Mouse (Mus musculus) left cerebral cortex, adult 11 months (tissue): ENCODE measurements around the gene C130050O18Rik.
A peak's percentile ranks its signal among the peaks of the same experiment; 100 is the strongest.

ENCODE experiments used
- DNase-seq: peaks from one replicate; pipeline ENCODE4 v3.0.0; 2022; ENCODE audit warnings: low spot score

The C130050O18Rik gene

GRCm38 (mm10) chr5:139404801-139405401 lies at the start of gene C130050O18Rik:
TSS of gene C130050O18Rik (plus strand) at chr5:139405280.
- DNase-seq: no peak

DNA sequence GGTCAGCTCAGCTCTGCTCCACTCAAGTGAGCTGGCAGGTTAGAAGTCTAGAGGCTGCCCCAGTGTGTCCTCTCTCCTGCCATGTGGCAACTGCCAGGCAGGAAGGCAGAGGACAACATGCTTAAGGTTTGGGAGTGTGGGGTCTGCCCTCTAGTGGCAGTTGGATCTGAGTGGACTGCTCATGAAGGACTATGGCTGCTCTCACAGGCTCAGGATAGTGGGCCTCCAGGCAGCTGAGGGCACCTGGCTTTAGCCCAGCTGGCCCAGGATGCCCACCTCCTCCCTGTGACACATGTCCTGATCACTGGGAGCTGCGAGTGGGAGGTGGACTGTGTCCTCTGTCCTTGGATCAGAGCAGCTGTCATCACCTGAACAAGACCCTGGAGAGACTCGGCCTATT lies 46.4 kb upstream of the C130050O18Rik start:
- no peak for DNase-seq

- no peak for DNase-seq
Observed at GRCm38 (mm10) chr5:139359244-139359643, 45.8 kb upstream of the C130050O18Rik start.

DNA sequence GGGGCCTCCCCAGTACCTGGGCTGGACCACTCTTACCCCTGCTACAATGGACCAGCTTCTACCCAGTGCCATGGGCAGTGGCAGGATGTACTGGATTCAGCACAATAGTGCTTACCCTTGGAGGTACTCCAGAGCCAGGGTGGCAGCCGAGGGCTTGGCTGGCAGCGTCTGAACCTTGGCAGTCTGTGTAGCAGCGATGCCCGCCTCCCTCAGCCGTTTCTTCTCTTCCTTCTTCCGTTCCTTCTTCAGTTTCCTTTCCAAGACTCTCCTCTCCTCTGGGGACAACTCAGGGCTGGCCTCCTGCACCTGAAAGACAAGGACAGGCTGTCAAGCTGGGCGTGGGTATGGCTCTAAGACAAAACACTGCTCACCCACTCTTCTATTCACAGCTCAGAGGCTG lies 41.2 kb upstream of the C130050O18Rik start:
- DNase-seq: no peak

DNA sequence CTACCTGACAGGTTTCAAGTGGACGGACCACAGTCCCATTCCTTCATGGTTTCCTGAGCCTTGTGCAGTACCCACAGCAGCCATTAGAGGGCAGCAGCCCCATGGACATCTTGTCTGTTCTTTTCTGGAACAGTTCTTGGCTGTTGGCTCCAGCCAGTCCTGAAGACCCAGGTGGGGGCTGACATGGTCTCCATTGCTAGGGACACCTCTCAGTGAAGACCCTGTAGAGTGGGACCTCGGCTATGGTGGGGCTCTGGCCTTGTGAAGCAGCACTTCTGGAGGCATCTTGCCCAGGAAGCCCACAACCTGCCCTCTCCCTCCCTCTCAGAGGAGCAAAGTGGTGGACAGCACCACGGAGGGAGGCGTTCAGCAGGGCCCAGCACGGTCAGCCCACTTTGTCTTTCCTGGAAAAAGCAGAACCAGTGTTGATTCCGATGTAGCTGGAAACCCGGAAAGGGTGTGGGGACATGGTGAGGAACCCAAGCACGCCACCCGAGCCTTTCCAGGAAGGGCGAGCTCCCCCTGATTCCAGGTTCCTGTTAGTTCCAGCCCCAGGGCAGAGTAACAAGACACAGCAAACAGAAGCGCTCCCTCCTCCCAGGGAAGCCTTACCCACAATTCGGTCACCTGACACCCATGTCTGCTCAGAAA lies 40.7 kb upstream of the C130050O18Rik start:
- peak; percentile 75 for DNase-seq

- DNase-seq: no peak
Observed at GRCm38 (mm10) chr5:139364911-139365571, 40.0 kb upstream of the C130050O18Rik start.

DNA sequence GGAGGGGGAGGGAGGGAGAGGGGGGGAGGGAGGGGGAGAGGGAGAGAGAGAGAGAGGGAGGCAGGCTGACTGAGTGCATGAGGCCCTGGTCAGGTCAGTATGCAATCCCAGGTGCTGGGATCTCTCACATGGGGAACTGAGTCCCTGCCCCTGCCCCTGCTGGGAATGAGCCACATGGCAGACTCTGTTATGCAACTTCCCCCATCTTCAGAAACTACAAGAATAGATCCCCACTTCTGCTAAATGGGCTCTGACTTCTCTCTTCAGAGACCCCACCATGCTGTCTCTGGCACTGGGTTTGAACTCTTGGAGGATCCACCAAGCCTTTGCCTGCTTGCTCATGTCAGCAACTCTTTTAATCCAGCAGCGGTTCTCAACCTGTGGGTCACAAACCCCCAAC lies 39.3 kb upstream of the C130050O18Rik start:
- DNase-seq: no peak

GRCm38 (mm10) chr5:139366484-139366883 lies 38.6 kb upstream of the C130050O18Rik start:
- DNase-seq: no peak

DNA sequence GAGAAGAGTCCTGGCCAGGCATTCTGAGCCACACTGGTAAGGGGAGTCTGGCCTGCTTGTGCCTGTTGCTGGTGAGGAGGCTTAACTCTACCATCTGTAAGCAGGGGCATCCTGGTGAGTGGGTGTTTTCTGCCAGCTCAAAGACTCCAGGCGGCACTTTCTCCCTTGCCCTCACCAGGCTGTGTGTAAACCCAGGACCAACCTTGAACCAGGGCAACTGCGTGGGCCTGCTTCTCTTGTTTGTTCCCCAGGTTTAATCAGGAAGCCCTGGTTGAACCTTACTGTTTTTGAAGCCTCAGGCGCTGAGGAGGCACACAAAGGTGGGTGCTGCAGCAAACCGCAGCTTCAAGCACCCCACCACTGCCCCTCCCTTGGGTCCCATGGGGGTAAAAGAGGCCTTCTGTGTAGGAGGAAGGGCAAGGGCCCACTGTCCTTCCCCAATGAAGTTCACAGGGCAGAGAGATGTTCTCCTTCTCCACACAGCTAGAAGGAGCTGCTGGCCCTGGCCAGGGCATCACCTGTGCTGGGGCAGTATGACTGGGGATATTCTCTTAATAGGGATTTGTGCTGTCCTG lies 37.1 kb upstream of the C130050O18Rik start:
- no peak for DNase-seq

DNA sequence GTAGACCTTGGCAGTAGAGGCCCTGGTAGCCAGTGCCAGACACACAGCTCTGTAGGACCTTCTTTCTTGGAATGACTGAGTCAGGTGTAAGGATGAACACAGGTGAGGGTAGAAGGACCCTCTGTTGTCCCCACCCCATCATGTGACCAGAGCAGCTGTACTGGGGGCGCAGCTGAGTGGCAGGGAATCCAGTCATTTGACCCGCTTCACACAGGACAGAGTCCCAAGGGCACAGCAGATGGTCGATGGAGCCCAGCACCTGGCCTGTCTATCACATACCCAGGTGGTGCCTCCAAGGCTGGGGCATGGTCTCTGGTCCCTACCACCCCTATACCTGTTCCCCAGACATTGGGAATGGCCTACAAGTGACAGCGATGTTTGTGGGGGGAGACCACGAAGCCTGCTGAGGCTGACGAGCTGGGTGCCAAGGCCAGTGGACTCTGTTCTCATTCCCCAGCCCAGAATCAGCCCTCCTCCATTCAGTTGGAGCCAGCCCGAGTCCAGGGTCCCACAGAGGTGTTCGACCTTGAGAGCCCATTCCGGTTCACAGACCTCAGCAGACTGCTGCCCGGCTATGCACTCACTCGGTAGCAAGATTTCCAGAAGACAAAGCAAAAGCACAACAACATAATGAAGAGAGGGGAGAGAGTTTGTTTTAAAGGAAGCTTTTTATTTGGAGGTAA lies 36.3 kb upstream of the C130050O18Rik start:
- no peak for DNase-seq

GRCm38 (mm10) chr5:139370336-139370735 lies 34.7 kb upstream of the C130050O18Rik start:
- DNase-seq: no peak

- no peak for DNase-seq
Observed at GRCm38 (mm10) chr5:139371118-139371517, 34.0 kb upstream of the C130050O18Rik start.

- DNase-seq: peak; percentile 83
Observed at GRCm38 (mm10) chr5:139371631-139372401, 33.3 kb upstream of the C130050O18Rik start.

DNA sequence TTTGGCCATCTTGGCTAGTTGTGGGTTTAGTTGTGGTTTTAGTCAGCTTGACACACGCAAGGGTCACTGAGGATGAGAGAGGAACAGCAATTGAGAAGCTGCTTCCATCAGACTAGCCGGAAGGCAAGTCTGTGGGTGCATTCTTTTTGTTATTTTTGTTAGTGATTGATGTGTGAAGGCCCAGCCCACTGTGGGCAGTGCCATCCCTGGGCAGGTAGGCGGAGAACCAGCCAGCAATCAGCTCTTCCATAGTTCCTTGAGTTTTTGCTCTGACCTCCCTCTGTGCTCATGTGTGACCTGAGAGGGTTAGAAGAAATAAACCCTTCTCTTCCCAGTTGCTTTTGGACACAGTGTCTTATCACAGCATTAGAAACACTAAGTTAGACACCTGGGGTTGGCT lies 32.0 kb upstream of the C130050O18Rik start:
- no peak for DNase-seq

DNA sequence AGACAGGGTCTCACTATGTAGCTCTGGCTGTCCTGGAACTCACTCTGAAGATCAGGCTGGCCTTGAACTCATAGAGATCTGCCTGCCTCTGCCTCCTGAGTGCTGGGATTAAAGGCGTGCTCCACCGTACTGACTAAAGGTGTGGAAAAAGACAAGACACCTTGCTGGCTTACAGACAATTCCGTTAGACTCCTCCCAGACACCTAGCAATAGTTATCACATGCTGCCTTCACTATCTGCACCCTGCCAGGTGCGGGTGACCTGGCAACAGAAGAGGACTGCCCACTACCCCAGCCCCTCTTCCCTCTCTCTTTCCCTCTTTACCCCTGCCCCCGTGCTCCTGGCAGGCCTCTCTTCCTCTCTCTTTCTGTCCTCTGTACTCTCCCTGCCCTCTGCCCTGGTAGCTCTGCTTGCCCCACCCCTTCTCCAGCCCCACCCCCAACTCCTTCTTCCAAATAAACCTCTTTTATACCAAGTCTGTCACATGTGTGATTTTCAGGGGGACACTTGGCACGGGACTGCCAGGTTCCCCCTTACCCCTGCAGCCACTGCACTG lies 31.1 kb upstream of the C130050O18Rik start:
- DNase-seq: no peak

DNA sequence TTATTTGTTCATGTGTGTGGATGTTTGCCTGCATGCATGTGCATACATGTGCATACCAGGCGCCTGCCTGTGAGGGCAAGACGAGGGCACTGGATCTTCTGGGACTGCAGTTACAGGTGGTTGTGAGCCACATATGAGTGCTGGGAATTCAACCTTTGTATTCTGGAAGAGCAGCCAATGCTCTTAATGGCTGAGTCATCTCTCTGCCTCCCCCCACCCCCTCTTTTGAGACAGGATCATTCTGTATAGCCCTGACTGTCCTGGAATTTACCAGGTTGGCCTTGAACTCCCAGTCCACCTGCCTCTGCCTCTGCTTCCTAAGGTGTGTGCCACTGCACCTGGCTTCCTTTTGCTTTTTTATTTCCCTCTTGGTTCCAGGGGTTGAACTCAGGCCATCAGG lies 30.2 kb upstream of the C130050O18Rik start:
- DNase-seq: no peak

- DNase-seq: no peak
Observed at GRCm38 (mm10) chr5:139377468-139378270, 27.4 kb upstream of the C130050O18Rik start, which contains the start of gene Gpr146. TSS of gene Gpr146 (plus strand) at chr5:139377697.

DNA sequence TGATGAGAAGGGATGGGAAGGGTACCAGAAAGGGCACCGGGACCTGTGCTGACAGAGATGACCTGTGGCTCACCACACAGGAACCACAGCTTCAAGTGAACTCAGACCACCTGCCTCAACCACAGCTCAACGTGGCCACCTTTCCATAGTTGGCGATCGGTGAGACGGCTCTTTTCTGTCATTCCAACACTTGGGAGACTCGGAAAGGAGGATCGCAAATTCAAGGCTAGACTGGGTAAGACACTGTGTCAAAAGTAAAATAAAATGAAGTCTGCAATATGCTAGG lies 26.9 kb upstream of the C130050O18Rik start:
- no peak for DNase-seq

- no peak for DNase-seq
Observed at GRCm38 (mm10) chr5:139378986-139379629, 26.0 kb upstream of the C130050O18Rik start.

GRCm38 (mm10) chr5:139379771-139380384 lies 25.2 kb upstream of the C130050O18Rik start:
- no peak for DNase-seq
